Mouse (Mus musculus) MEL-GATA-1-ER (cell line): Measurements from ENCODE around the gene Ak5.
"Not testable (repeated sequence)": the region's sequence is repeated elsewhere in the genome, so short reads cannot be mapped to it uniquely, and the experiment has no call there.

Experiments used
- DNase-seq: peaks from one replicate; pipeline ENCODE4 v3.0.0-alpha.2; 2012; ENCODE audit warnings: low read depth; ENCODE audit errors: extremely low read depth

Ak5 gene

GRCm38 (mm10) chr3:152625061-152625820 lies 42.9 kb downstream of the Ak5 start:
- no peak for DNase-seq

DNA sequence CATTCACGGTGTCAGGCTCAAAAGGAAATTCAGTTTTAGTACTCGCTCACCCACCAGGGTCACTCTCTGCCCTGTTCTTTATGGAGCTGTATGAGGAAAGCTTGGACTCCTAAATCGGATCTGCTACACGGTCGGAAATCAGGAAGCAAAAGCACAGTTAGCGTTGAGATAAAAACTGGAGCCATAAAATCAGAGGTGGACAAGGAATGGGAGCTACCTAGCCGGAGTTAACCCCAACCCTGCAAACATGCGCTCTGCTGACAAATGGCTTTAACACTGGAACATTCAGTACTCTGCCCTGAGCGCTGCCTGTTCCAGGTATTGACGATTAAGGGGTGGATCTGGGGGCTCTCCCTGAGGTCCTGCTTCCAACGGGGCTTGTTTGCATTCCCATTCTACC lies 47.6 kb downstream of the Ak5 start:
- DNase-seq: no peak

- no peak for DNase-seq
These were observed 48.1 kb downstream of the Ak5 start for GRCm38 (mm10) chr3:152620058-152620457.

- no peak for DNase-seq
These were observed 59.1 kb downstream of the Ak5 start for GRCm38 (mm10) chr3:152609076-152609475.

GRCm38 (mm10) chr3:152605849-152606248 lies 62.3 kb downstream of the Ak5 start:
- no peak for DNase-seq

GRCm38 (mm10) chr3:152599679-152600078 lies 68.5 kb downstream of the Ak5 start:
- no peak for DNase-seq

DNA sequence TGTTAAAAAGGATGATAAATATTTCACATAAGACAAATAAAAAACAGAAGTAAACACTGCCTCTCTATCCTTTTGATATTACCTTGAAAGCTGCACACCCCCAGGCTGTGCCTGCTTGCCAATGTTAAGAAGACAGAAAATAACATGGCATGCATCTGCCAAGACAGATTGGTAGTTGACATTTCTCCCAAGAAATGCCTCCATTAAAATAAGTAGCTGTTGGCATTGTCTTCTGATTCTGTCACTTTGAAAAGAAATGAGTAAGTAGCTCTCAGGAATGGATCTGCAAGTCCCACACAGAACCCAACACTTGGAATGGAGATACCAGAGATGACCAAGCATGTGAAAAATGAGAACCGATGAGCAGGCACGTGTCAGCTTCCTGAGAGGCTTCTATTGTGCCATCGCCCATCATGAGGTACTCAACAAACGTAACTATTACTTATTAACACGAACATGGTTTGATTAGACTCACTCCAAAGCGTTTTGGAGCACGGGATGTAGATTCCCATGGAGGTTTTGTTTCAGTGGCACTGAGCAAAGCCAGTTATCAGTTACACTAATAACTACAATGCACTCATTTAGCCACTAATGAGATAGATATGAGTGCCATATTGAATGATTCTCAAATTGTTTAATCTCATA lies 71.6 kb downstream of the Ak5 start:
- DNase-seq: no peak

DNA sequence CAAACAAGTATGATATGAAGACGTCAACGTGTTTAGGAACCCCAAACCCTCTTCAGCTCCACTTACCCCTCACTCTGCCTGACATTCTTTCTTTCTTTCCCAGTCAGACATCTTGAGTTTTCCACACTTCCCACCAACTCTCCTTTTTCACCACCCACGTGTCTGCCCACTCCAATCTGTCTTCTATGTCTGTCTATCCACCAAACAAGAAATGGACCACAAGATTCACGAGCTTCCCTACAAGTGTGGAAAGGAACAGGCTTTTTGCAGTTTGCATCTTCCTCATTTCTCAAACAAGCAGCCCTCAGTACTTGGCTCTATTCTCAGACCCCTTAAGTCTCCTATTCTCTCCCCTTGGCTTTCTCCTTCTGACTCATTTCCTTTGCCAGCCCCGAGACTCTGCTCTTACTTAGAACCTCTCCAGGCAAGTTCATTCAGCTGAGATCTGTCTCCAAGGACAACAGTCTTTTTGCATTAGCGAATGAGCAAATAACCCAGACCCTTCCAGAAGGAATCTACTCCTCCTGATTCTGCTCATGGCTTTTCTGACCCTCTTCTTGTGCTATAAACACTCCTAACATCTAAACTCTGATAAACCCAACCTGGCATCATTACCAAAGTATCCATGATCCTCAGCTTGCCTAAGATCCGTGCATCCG lies 75.3 kb downstream of the Ak5 start:
- DNase-seq: no peak

DNA sequence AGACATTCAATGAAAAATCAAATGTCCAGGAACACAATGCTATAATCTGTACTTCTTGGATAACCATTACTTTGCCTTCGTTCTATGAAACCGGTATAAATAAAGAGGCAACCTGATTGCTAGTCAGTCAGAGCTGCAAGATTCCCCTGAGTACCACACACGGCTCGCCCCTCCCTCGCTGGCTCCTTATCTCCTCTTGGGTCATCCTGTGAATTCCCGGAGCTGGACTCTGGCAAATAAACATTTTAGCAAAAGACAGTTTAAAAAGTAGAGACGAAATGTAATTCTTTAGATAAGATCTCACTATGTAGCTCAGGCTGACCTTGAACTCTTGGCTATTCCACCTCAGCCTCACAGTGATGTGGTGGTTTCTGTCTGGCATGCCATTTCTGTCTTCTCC lies 77.7 kb downstream of the Ak5 start:
- DNase-seq: no peak

- not testable (repeated sequence) for DNase-seq
These were observed 79.1 kb downstream of the Ak5 start for GRCm38 (mm10) chr3:152589101-152589500.

GRCm38 (mm10) chr3:152587007-152587406 lies 81.2 kb downstream of the Ak5 start:
- no peak for DNase-seq

DNA sequence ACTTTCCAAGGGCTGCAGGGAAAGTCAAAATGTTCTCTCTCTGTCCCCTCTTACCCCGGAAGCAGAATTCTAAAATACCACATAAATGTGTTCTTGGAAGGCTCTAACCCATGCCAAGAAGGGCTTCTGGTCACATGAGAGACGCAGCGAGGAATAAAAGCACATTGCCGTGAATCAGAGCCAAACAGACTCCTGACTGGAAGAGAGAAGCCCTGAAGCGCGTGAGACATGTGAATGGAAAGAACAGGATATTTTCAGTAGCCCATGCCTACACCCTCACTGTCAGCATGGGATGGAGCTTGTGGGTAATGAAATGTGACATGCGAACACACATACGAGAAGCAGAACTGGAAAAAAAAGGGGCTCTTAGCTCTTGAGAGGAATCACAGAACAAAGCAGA lies 82.0 kb downstream of the Ak5 start:
- DNase-seq: no peak

DNA sequence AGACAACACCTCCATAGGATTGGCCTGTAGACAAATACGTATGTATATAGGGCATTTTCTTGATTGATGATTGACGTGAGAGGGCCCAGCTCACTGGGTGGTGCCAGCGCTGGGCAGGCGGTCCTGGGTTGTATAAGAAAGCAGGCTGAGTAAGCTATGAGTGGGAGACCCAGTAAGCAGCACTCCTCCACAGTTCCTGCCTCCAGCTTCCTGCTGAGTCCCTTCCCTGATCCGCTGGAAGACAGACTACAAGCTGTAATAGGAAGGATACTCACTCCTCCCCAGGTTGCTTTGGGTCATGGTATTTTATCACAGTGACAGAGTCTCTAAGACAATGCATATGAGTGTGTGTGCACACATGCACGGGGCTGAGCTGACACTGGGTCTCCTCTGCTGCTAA lies 82.6 kb downstream of the Ak5 start:
- no peak for DNase-seq

- DNase-seq: no peak
These were observed 85.1 kb downstream of the Ak5 start for GRCm38 (mm10) chr3:152583033-152583432.

GRCm38 (mm10) chr3:152581853-152582252 lies 86.3 kb downstream of the Ak5 start:
- not testable (repeated sequence) for DNase-seq

GRCm38 (mm10) chr3:152579984-152580591 lies 88.1 kb downstream of the Ak5 start:
- DNase-seq: no peak

GRCm38 (mm10) chr3:152578282-152579228 lies 89.6 kb downstream of the Ak5 start:
- no peak for DNase-seq

- no peak for DNase-seq
These were observed 90.4 kb downstream of the Ak5 start for GRCm38 (mm10) chr3:152577763-152578162.

GRCm38 (mm10) chr3:152577273-152577672 lies 90.9 kb downstream of the Ak5 start:
- no peak for DNase-seq

GRCm38 (mm10) chr3:152569242-152569605 lies 98.9 kb downstream of the Ak5 start:
- no peak for DNase-seq
